In genomic region chr6:114397691-114398217, GRCm38 (mm10) we compare ENCODE assay signal across 9 mouse cellular contexts. TPM values are rescaled to one million over a fixed set of nuclear protein-coding genes. Genes with fewer than 3 reads are reported as not detected.
DNase-seq lines count a peak whose midpoint lies in the region; ATAC-seq and TF ChIP-seq lines count a peak whose summit lies in the region.
"Had no signal": no experiment of that assay in that cellular context is flagged by ENCODE, and none has a peak within 500 bp of the region (broad histone marks: within the 10 kb centered on the region; RNA-seq: fewer than 3 reads in every experiment).

Hrh1 (plus strand) TSS chr6:114397936.

- H3K4me3 ChIP-seq in forebrain, postnatal 0 days (ENCODE audit: low read depth, low read length), result peak within 1 kb of the TSS; percentile 55
- H3K4me3 ChIP-seq in hindbrain, embryonic 16.5 days (ENCODE audit: low read length), result peak within 1 kb of the TSS; percentile 56
- H3K4me3 ChIP-seq in liver, adult 2 months (ENCODE audit: insufficient read depth, low read depth, low read length), result peak within 1 kb of the TSS; percentile 28; the same call in 1 of the 2 replicates
- no peak within 1 kb of the TSS for H3K4me3 ChIP-seq in myocyte

- peak; percentile 38; the same call in 1 of the 2 replicates for TF ChIP-seq CTCF in forebrain, postnatal 0 days (IDR thresholded peaks at IDR 0.05; ENCODE audit: low read depth)
- TF ChIP-seq CTCF in liver, adult 2 months (IDR thresholded peaks at IDR 0.05; ENCODE audit: low read depth, low read length), result 0 out of 2 replicates have a peak, but pooled peaks have one; percentile 2

- peak; percentile 46 for ATAC-seq in forebrain, postnatal 0 days
- peak; percentile 66; the same call in 1 of the 2 replicates for ATAC-seq in hindbrain, embryonic 16.5 days

- no peak within 1 kb of the TSS for H3ac ChIP-seq in myocyte (ENCODE audit: control insufficient read depth, insufficient read length)

- no peaks in the 10 kb centered on the region for H3K9me3 ChIP-seq in forebrain, postnatal 0 days (ENCODE audit: low read length)
- no peaks in the 10 kb centered on the region for H3K9me3 ChIP-seq in hindbrain, embryonic 16.5 days (ENCODE audit: control insufficient read depth, low read length)

- H3K27ac ChIP-seq in forebrain, postnatal 0 days (ENCODE audit: low read depth, low read length), result no peak within 1 kb of the TSS
- no peak within 1 kb of the TSS for H3K27ac ChIP-seq in hindbrain, embryonic 16.5 days (ENCODE audit: low read depth, low read length)
- no peak within 1 kb of the TSS for H3K27ac ChIP-seq in liver, adult 2 months (replicated peaks; ENCODE audit: insufficient read depth, low read depth, low read length)

- peaks cover 8% of the 10 kb centered on the region for H3K27me3 ChIP-seq in forebrain, postnatal 0 days (ENCODE audit: insufficient read depth, low read length)
- H3K27me3 ChIP-seq in hindbrain, embryonic 16.5 days (replicated peaks; ENCODE audit: control insufficient read depth, insufficient read depth, low read length), result peaks cover 15% of the 10 kb centered on the region; the same call in 1 of the 2 replicates
- peaks cover 10% of the 10 kb centered on the region for H3K27me3 ChIP-seq in liver, adult 2 months (ENCODE audit: control insufficient read depth, insufficient read depth, low read length)
- no peaks in the 10 kb centered on the region for H3K27me3 ChIP-seq in myocyte (ENCODE audit: control insufficient read depth, insufficient read depth, insufficient read length)

- peak within 1 kb of the TSS; percentile 43 for H3K9ac ChIP-seq in forebrain, postnatal 0 days
- H3K9ac ChIP-seq in hindbrain, embryonic 16.5 days (ENCODE audit: low read depth, low read length), result peak within 1 kb of the TSS; percentile 58
- no peak within 1 kb of the TSS for H3K9ac ChIP-seq in liver, adult 2 months (ENCODE audit: low read depth, low read length)

- DNase-seq in heart, adult 18-20 months, result peak; percentile 49 to 59
- no peak for DNase-seq in heart, adult 8-10 months (ENCODE audit: low spot score)
- peak; percentile 14 to 38 for DNase-seq in cerebellum, adult 18-20 months
- peak; percentile 73 for DNase-seq in forebrain, postnatal 0 days
- DNase-seq in liver, adult 2 months (ENCODE audit: extremely low read depth, low read depth, low spot score), result no peak
- DNase-seq in thymus, postnatal 4 days, result peak; percentile 61

- 1% methylated on average over 54 of the region's 56 CpGs for WGBS in forebrain, postnatal 0 days
- 1% methylated on average over 40 of the region's 56 CpGs for WGBS in hindbrain, embryonic 16.5 days
- 2% methylated on average over 52 of the region's 56 CpGs for WGBS in liver, adult 2 months

- no peaks in the 10 kb centered on the region for H3K79me2 ChIP-seq in liver, adult 2 months (ENCODE audit: control insufficient read depth, insufficient read depth, low read length)
- no peaks in the 10 kb centered on the region for H3K79me2 ChIP-seq in myocyte (ENCODE audit: control insufficient read depth, insufficient read depth)

- H3K4me1 ChIP-seq in forebrain, postnatal 0 days (ENCODE audit: insufficient read depth), result no peaks in the 10 kb centered on the region
- H3K4me1 ChIP-seq in hindbrain, embryonic 16.5 days (ENCODE audit: control insufficient read depth, insufficient read depth, low read depth, low read length), result 0 out of 2 replicates have a peak, but pooled peaks cover 8% of the 10 kb centered on the region
- H3K4me1 ChIP-seq in liver, adult 2 months (ENCODE audit: control insufficient read depth, insufficient read depth, low read length), result peaks cover 2% of the 10 kb centered on the region; the same call in 1 of the 2 replicates

- peak within 1 kb of the TSS; percentile 99 for H3K4me2 ChIP-seq in forebrain, postnatal 0 days (ENCODE audit: low read depth)
- H3K4me2 ChIP-seq in hindbrain, embryonic 16.5 days (ENCODE audit: low read length), result peak within 1 kb of the TSS; percentile 98
- peak within 1 kb of the TSS; percentile 56 for H3K4me2 ChIP-seq in myocyte (ENCODE audit: low read depth)

- no peak for TF ChIP-seq POLR2A in liver, adult 2 months (IDR thresholded peaks at IDR 0.05; ENCODE audit: extremely low read depth, insufficient read depth, low read length)
- no peak for TF ChIP-seq POLR2A in myocyte (IDR thresholded peaks at IDR 0.05; ENCODE audit: insufficient read length, low read depth)

- H3K36me3 ChIP-seq in forebrain, postnatal 0 days (ENCODE audit: insufficient read depth), result no peaks in the 10 kb centered on the region
- no peaks in the 10 kb centered on the region for H3K36me3 ChIP-seq in hindbrain, embryonic 16.5 days (ENCODE audit: control insufficient read depth, insufficient read depth, low read length)
- H3K36me3 ChIP-seq in liver, adult 2 months (ENCODE audit: control insufficient read depth, insufficient read depth, low read length), result no peaks in the 10 kb centered on the region
- no peaks in the 10 kb centered on the region for H3K36me3 ChIP-seq in myocyte (ENCODE audit: control insufficient read depth, insufficient read depth)

TF ChIP-seq in myocyte, 11 proteins besides CTCF, POLR2A, EP300 and RAD21:
- no peak for TF ChIP-seq MYOD1 (IDR thresholded peaks at IDR 0.05; ENCODE audit: control insufficient read depth in 1 of 3, insufficient read length in 2 of 3, low read depth in 2 of 3)
- no peak for TF ChIP-seq POLR2AphosphoS2 (IDR thresholded peaks at IDR 0.05; ENCODE audit: insufficient read length, low read depth)
- no peak for TF ChIP-seq MAX (IDR thresholded peaks at IDR 0.05; ENCODE audit: low read depth)
- TF ChIP-seq CEBPB (IDR thresholded peaks at IDR 0.05; ENCODE audit: insufficient read depth, poor library complexity, severe bottlenecking), result no peak
- no peak for TF ChIP-seq E2F4 (IDR thresholded peaks at IDR 0.05; ENCODE audit: insufficient read depth)
- no peak for TF ChIP-seq REST (IDR thresholded peaks at IDR 0.05; ENCODE audit: insufficient read depth, insufficient read length)
- no peak for TF ChIP-seq MYOG (IDR thresholded peaks at IDR 0.05; ENCODE audit: control insufficient read depth in 1 of 3, insufficient read depth in 1 of 3, insufficient read length in 2 of 3, low read depth in 2 of 3)
- no peak for TF ChIP-seq TCF12 (IDR thresholded peaks at IDR 0.05; ENCODE audit: insufficient read depth, poor library complexity, severe bottlenecking)
- no peak for TF ChIP-seq USF1 (IDR thresholded peaks at IDR 0.05; ENCODE audit: low read depth)
- TF ChIP-seq SRF (IDR thresholded peaks at IDR 0.05; ENCODE audit: control insufficient read depth, insufficient read length, low read depth), result no peak
- no peak for TF ChIP-seq TCF3 (IDR thresholded peaks at IDR 0.05; ENCODE audit: insufficient read length, low read depth)

RNA-seq across cellular contexts. Expression of gene Hrh1, which starts in this region (rescaled TPM):
- total RNA-seq in heart, adult 18-20 months (2021), result under 1 TPM; 0.49 to 0.67 TPM
- under 1 TPM; 0.31 to 0.69 (median 0.49) TPM for total RNA-seq in heart, adult 8-10 months (2022)
- total RNA-seq in forebrain, postnatal 0 days (2014; rRNA removed), result 3.0 and 3.6 TPM in 2 replicates
- polyA plus RNA-seq in forebrain, postnatal 0 days (2015; fragmentation: Nextera tagmentation; extraction: Ambion mirVana), result 1.0 and 2.6 TPM in 2 replicates
- polyA plus RNA-seq in hindbrain, embryonic 16.5 days (2015; fragmentation: Nextera tagmentation; extraction: Ambion mirVana), result 1.5 and 1.9 TPM in 2 replicates
- total RNA-seq in liver, adult 2 months (2014; rRNA removed), result 0.13 TPM in 1 of 2 replicates, not detected in the other
- polyA plus RNA-seq in liver, adult 2 months (2012; rRNA removed), result 0.06 and 0.07 TPM in 2 replicates
- polyA plus RNA-seq in myocyte (2012; fragmentation: generic; extraction: Trizol), result 0.50 TPM
- total RNA-seq: CH12.LX had no signal

Comparison
In these comparisons a context has a peak if more than half of its experiments do, and no peak if none do; other contexts are left out.
1. Peak in DNase-seq in heart, adult 18-20 months; RNA of the gene not detected or under 1 TPM.
2. DNase-seq: peak in cerebellum, adult 18-20 months (2 of 2), forebrain, postnatal 0 days (single experiment) and thymus, postnatal 4 days (single experiment); none in heart, adult 8-10 months (single experiment) and liver, adult 2 months (single experiment).
3. Peak in every context shown above with its lines, with median percentiles within 50 percentile points of each other: H3K4me2 ChIP-seq.